Mouse (Mus musculus) lung, embryonic 16.5 days (tissue): Measurements from ENCODE around the gene Tas2r143. TPM values are rescaled to one million over a fixed set of nuclear protein-coding genes. Genes with fewer than 3 reads are reported as not detected.

Experiments
- polyA plus RNA-seq: library from polyadenylated mRNA; unstranded; fragments of >200 nt; fragmentation: Nextera tagmentation; extraction: Ambion mirVana; gene quantifications from 2 replicates; pipeline ENCODE4 v1.2.1, GENCODE M21; 2015

Gene Tas2r143
- polyA plus RNA-seq, 1 experiment from 2014 or later: not detected

Other genes starting within 250 kb of the Tas2r143 start
- gene Tas2r144, start 184.9 kb upstream of the Tas2r143 start, polyA plus RNA-seq: not detected in 2 replicates
- gene Gstk1, start 154.3 kb upstream of the Tas2r143 start, polyA plus RNA-seq: 47.7 and 52.5 TPM in 2 replicates
- gene Tmem139, start 138.3 kb upstream of the Tas2r143 start, polyA plus RNA-seq: 6.7 and 6.9 TPM in 2 replicates
- 67.9 and 71.4 TPM in 2 replicates for gene Casp2, start 135.3 kb upstream of the Tas2r143 start, polyA plus RNA-seq
- gene Clcn1, start 113.6 kb upstream of the Tas2r143 start, polyA plus RNA-seq: 0.15 and 0.19 TPM in 2 replicates
- 0.10 and 0.16 TPM in 2 replicates for gene Fam131b, start 75.6 kb upstream of the Tas2r143 start, polyA plus RNA-seq
- 188 and 203 TPM in 2 replicates for gene Zyx, start 50.6 kb upstream of the Tas2r143 start, polyA plus RNA-seq
- 18.5 and 18.8 TPM in 2 replicates for gene Epha1, start 27.0 kb upstream of the Tas2r143 start, polyA plus RNA-seq
- not detected in 2 replicates for gene Tas2r135, start 5.2 kb downstream of the Tas2r143 start, polyA plus RNA-seq
- gene Tas2r126, start 34.3 kb downstream of the Tas2r143 start, polyA plus RNA-seq: not detected in 2 replicates
- not detected in 2 replicates for gene Olfr458, start 65.0 kb downstream of the Tas2r143 start, polyA plus RNA-seq
- 0.04 TPM in 1 of 2 replicates, not detected in the other for gene Olfr457, start 76.1 kb downstream of the Tas2r143 start, polyA plus RNA-seq
- 0.19 TPM in 1 of 2 replicates, not detected in the other for gene Olfr456, start 87.0 kb downstream of the Tas2r143 start, polyA plus RNA-seq
- gene Olfr455, start 147.3 kb downstream of the Tas2r143 start, polyA plus RNA-seq: not detected in 2 replicates
- gene Tcaf3, start 197.5 kb downstream of the Tas2r143 start, polyA plus RNA-seq: not detected in 2 replicates
- 9.1 and 9.7 TPM in 2 replicates for gene Tcaf2, start 245.0 kb downstream of the Tas2r143 start, polyA plus RNA-seq